Mouse (Mus musculus) layer of hippocampus, postnatal 25 days (tissue): ENCODE measurements around the gene Commd3. TPM values are rescaled to one million over a fixed set of nuclear protein-coding genes. Genes with fewer than 3 reads are reported as not detected.
A peak's percentile ranks its signal among the peaks of the same experiment; 100 is the strongest.

Experiments used
- DNase-seq, 2 experiments: peaks; one replicate each; pipeline ENCODE4 v3.0.0; 2022; ENCODE audit warnings: mixed read lengths in 2 of 2, low spot score in 1 of 2; ENCODE audit errors: extremely low spot score in 1 of 2
- total RNA-seq, 2 experiments: library from RNA; stranded (reverse); gene quantifications; 2 replicates each; pipeline ENCODE4 v1.2.3; 2021

Commd3 gene
- total RNA-seq, 2 experiments from 2014 or later: 104 to 110 TPM

- DNase-seq: no peak
Measured at GRCm38 (mm10) chr2:18686826-18687519, 14.8 kb downstream of the Commd3 start.

GRCm38 (mm10) chr2:18687671-18688170 is 15.5 kb downstream of the Commd3 start:
- DNase-seq: no peak

- no peak for DNase-seq
Measured at GRCm38 (mm10) chr2:18688286-18688685, 16.1 kb downstream of the Commd3 start.

- DNase-seq: peak; percentile 42 to 43
Measured at GRCm38 (mm10) chr2:18688708-18689063, 16.5 kb downstream of the Commd3 start.

GRCm38 (mm10) chr2:18689064-18689921 is 17.1 kb downstream of the Commd3 start:
- DNase-seq: peak; percentile 36 to 41

GRCm38 (mm10) chr2:18690055-18690691 is 18.0 kb downstream of the Commd3 start:
- peak; percentile 35 to 49 for DNase-seq

- DNase-seq: no peak
Measured at GRCm38 (mm10) chr2:18690756-18691155, 18.6 kb downstream of the Commd3 start.

GRCm38 (mm10) chr2:18692031-18692430 is 19.8 kb downstream of the Commd3 start:
- no peak for DNase-seq

- DNase-seq: no peak
Measured at GRCm38 (mm10) chr2:18692548-18692947, 20.4 kb downstream of the Commd3 start.

GRCm38 (mm10) chr2:18693491-18693870 is 21.3 kb downstream of the Commd3 start:
- DNase-seq: no peak

- peak; percentile 58 to 63 for DNase-seq
Measured at GRCm38 (mm10) chr2:18693871-18694610, 21.9 kb downstream of the Commd3 start, which contains the start of gene Spag6. Gene Spag6 (plus strand): TSS chr2:18694032.

- DNase-seq: no peak
Measured at GRCm38 (mm10) chr2:18694611-18694950, 22.4 kb downstream of the Commd3 start.

GRCm38 (mm10) chr2:18695163-18695562 is 23.0 kb downstream of the Commd3 start:
- DNase-seq: no peak

- no peak for DNase-seq
Measured at GRCm38 (mm10) chr2:18695629-18696150, 23.5 kb downstream of the Commd3 start.

- no peak for DNase-seq
Measured at GRCm38 (mm10) chr2:18697591-18698244, 25.5 kb downstream of the Commd3 start.

- no peak for DNase-seq
Measured at GRCm38 (mm10) chr2:18698663-18699385, 26.6 kb downstream of the Commd3 start.

- DNase-seq: no peak
Measured at GRCm38 (mm10) chr2:18699401-18699990, 27.3 kb downstream of the Commd3 start.

- DNase-seq: no peak
Measured at GRCm38 (mm10) chr2:18710356-18710755, 38.2 kb downstream of the Commd3 start.

- no peak for DNase-seq
Measured at GRCm38 (mm10) chr2:18713071-18713470, 40.9 kb downstream of the Commd3 start.
